Comparison of ENCODE assay signal across 12 mouse cellular contexts in the genomic region with DNA sequence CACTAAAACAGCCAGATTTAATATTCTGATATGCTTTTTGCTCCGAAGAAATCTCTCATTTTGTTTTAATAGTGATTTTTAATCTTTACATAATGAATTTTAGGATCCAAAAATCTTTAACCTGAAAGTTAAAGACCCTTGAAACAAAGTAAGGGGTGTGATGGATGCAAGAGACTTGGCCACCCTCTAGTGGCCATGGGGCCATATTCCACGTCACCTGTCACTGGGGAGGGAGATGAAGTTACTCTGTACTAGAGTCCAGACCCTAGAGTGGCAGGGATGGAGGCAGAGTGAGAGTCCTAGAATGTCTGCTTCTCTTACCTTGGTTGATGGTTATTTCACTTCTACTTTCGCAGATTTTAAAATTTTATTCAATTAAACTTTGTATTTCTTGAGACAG.
DNase-seq lines count a peak whose midpoint lies in the region; ATAC-seq and TF ChIP-seq lines count a peak whose summit lies in the region.
"Had no signal": no experiment of that assay in that cellular context is flagged by ENCODE, and none has a peak within 500 bp of the region (broad histone marks: within the 10 kb centered on the region; RNA-seq: fewer than 3 reads in every experiment).

No protein-coding gene starts in this region.

- 82% methylated on average over 3 of the region's 3 CpGs for WGBS in kidney, postnatal 0 days
- 84% methylated on average over 3 of the region's 3 CpGs for WGBS in kidney, embryonic 15.5 days

- no peak overlapping the region for H3K27ac ChIP-seq in kidney, postnatal 0 days
- H3K27ac ChIP-seq in kidney, embryonic 15.5 days, result no peak overlapping the region
- H3K27ac ChIP-seq: intestine, embryonic 15.5 days; midbrain, embryonic 15.5 days had no signal

- no peaks in the 10 kb centered on the region for H3K9me3 ChIP-seq in kidney, postnatal 0 days (replicated peaks; ENCODE audit: low read length)
- no peaks in the 10 kb centered on the region for H3K9me3 ChIP-seq in kidney, embryonic 15.5 days (replicated peaks)
- H3K9me3 ChIP-seq: intestine, embryonic 15.5 days; midbrain, embryonic 15.5 days had no signal

- peak; percentile 74 for TF ChIP-seq CTCF in kidney, postnatal 0 days (IDR thresholded peaks at IDR 0.05; ENCODE audit: low read depth)

- peak; percentile 39 for DNase-seq in CD4-positive, CD25-positive, alpha-beta regulatory T cell, adult 2 months (ENCODE audit: low read depth, low spot score)
- DNase-seq in kidney, postnatal 0 days (ENCODE audit: low spot score), result peak; percentile 61
- peak; percentile 39 for DNase-seq in A20 (ENCODE audit: low read depth, low spot score)
- peak; percentile 27 for DNase-seq in lung, postnatal 10 days
- no peak for DNase-seq in embryo, embryonic 9.5 days (ENCODE audit: extremely low spot score)
- DNase-seq: adrenal gland, adult 8-10 months; right cerebral cortex, adult 18-20 months had no signal

- no peaks in the 10 kb centered on the region for H3K36me3 ChIP-seq in kidney, postnatal 0 days (ENCODE audit: insufficient read depth, low read length)
- H3K36me3 ChIP-seq in kidney, embryonic 15.5 days, result no peaks in the 10 kb centered on the region
- H3K36me3 ChIP-seq: intestine, embryonic 15.5 days; midbrain, embryonic 15.5 days had no signal

- H3K27me3 ChIP-seq in kidney, postnatal 0 days (ENCODE audit: insufficient read depth, low read length), result no peaks in the 10 kb centered on the region
- H3K27me3 ChIP-seq in kidney, embryonic 15.5 days, result no peaks in the 10 kb centered on the region
- H3K27me3 ChIP-seq: intestine, embryonic 15.5 days; midbrain, embryonic 15.5 days had no signal

- no peak overlapping the region for H3K9ac ChIP-seq in kidney, postnatal 0 days (ENCODE audit: low read depth, low read length)
- no peak overlapping the region for H3K9ac ChIP-seq in kidney, embryonic 15.5 days
- H3K9ac ChIP-seq: intestine, embryonic 15.5 days; midbrain, embryonic 15.5 days had no signal

- H3K4me3 ChIP-seq in kidney, postnatal 0 days (replicated peaks; ENCODE audit: low read depth, low read length), result no peak overlapping the region
- H3K4me3 ChIP-seq in kidney, embryonic 15.5 days (replicated peaks), result no peak overlapping the region
- H3K4me3 ChIP-seq: intestine, embryonic 15.5 days; midbrain, embryonic 15.5 days had no signal

- H3K4me2 ChIP-seq in kidney, postnatal 0 days (ENCODE audit: low read length), result no peak overlapping the region
- H3K4me2 ChIP-seq in kidney, embryonic 15.5 days, result no peak overlapping the region
- H3K4me2 ChIP-seq: intestine, embryonic 15.5 days; midbrain, embryonic 15.5 days had no signal

- ATAC-seq in CD4-positive, CD25-positive, alpha-beta regulatory T cell, adult 4 months, result no peak
- no peak for ATAC-seq in kidney, postnatal 0 days (replicated peaks; ENCODE audit: low FRiP score, low read depth)
- ATAC-seq in kidney, embryonic 15.5 days (replicated peaks; ENCODE audit: low FRiP score), result no peak
- ATAC-seq in frontal cortex, adult (ENCODE audit: low TSS enrichment), result no peak
- ATAC-seq: intestine, embryonic 15.5 days; midbrain, embryonic 15.5 days had no signal

- peaks cover 5% of the 10 kb centered on the region; the same call in 1 of the 2 replicates for H3K4me1 ChIP-seq in kidney, postnatal 0 days (replicated peaks; ENCODE audit: insufficient read depth, low read length)
- H3K4me1 ChIP-seq in kidney, embryonic 15.5 days, result peaks cover 26% of the 10 kb centered on the region
